ENCODE assay signal across 16 mouse cellular contexts in the genomic region with DNA sequence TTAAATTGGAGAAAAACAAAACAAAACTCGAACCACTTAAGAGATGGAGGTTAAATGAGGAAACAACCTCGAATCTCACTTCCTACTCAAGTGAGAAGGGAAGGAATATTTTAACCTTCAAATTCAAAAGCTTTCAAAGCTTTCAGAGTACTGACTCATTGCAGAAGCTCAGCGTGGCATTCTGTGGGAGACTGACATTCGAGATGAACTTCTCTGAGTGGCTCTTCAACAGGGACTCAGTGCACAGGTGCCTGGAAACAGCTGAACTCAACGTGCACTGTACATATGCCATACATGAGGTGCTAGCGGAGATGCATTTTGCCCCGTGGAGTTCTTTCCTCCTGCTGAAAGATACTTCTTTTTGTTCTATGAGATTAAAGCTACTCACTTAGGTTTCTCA.
"Had no signal": no experiment of that assay in that cellular context is flagged by ENCODE, and none has a peak within 500 bp of the region (broad histone marks: within the 10 kb centered on the region; RNA-seq: fewer than 3 reads in every experiment).

No protein-coding gene starts in this region.

- DNase-seq: liver, postnatal 0 days; lung, adult 2 months; lung, postnatal 14 days; lung, postnatal 36 days; thymus, adult 2 months; thymus, postnatal 25 days; thymus, postnatal 4 days had no signal

- H3K4me3 ChIP-seq: lung, embryonic 15.5 days; megakaryocyte, embryonic 14.5 days; midbrain, embryonic 13.5 days; midbrain, embryonic 15.5 days; neural tube, embryonic 12.5 days; stomach, embryonic 15.5 days had no signal

- H3K27ac ChIP-seq: lung, embryonic 15.5 days; macrophage; midbrain, embryonic 13.5 days; midbrain, embryonic 15.5 days; neural tube, embryonic 12.5 days; stomach, embryonic 15.5 days; stomach, postnatal 0 days had no signal

- ATAC-seq: liver, postnatal 0 days; lung, postnatal 0 days; midbrain, embryonic 13.5 days; midbrain, embryonic 15.5 days had no signal
